Mouse (Mus musculus) heart, adult 2 months (tissue): ENCODE data around the gene Slc43a2.

Experiments used
- CTCF ChIP-seq: fragments of 200-600 bp; IDR thresholded peaks from 2 replicates; pipeline ENCODE4 v1.8.1; 2022; ENCODE audit warnings: antibody characterized with exemption, mild to moderate bottlenecking, moderate library complexity
- POLR2A ChIP-seq: fragments of 200-500 bp; IDR thresholded peaks from 2 replicates; pipeline ENCODE4 v1.6.1; 2011; ENCODE audit warnings: mild to moderate bottlenecking, low read depth, low read length, control low read depth; ENCODE audit not compliant: insufficient read depth

GRCm38 (mm10) chr11:75624102-75624554 lies 92.6 kb downstream of the Slc43a2 start:
- TF ChIP-seq POLR2A (no peak), CTCF (no peak)
